Mouse (Mus musculus) cerebellum, adult 2 months (tissue): ENCODE data around the gene Mon2.

Experiments used
- CTCF ChIP-seq: fragments of 200-500 bp; IDR thresholded peaks from 2 replicates; pipeline ENCODE4 v1.5.1; 2011; ENCODE audit warnings: low read depth, mild to moderate bottlenecking, control low read depth, low read length, moderate library complexity, borderline replicate concordance; ENCODE audit not compliant: insufficient read depth
- POLR2A ChIP-seq: fragments of 200-500 bp; IDR thresholded peaks from 2 replicates; pipeline ENCODE4 v1.6.1; 2011; ENCODE audit warnings: low read length, control low read depth, borderline replicate concordance; ENCODE audit not compliant: insufficient read depth

- TF ChIP-seq POLR2A (no peak), CTCF (no peak)
These were observed 71.6 kb downstream of the Mon2 start for GRCm38 (mm10) chr10:123004475-123005236.
